Mouse (Mus musculus): ENCODE measurements around the gene Kxd1. TPM values are rescaled to one million over a fixed set of nuclear protein-coding genes. Genes with fewer than 3 reads are reported as not detected.

Gene Kxd1
- total RNA-seq, 2 experiments from 2014 or later, result 70.4 to 83.9 TPM

- Histone ChIP-seq H3K27ac (peak within 1 kb of the TSS; percentile 99), H3K4me3 (peak within 1 kb of the TSS; percentile 89)
- intact Hi-C loops (cut with DNase I), result loop anchor here (5.0 kb wide), 1 partner anchor 164 kb away; no protein-coding TSS in a partner anchor
- peak; percentile 95 for DNase-seq
- peak; percentile 90 for TF ChIP-seq CTCF (IDR thresholded peaks at IDR 0.05)
Observed at GRCm38 (mm10) chr8:70506328-70507026, 21.3 kb downstream of the Kxd1 start, which contains the start of gene Rex1bd. Rex1bd (minus strand) TSS chr8:70506752.

- Histone ChIP-seq H3K4me3 (peak overlapping the region; percentile 89), H3K27ac (peak overlapping the region; percentile 99)
- no peak for TF ChIP-seq CTCF (IDR thresholded peaks at IDR 0.05)
- intact Hi-C loops (cut with DNase I), result loop anchor here (1.0 to 5.0 kb wide), 2 partner anchors 123 to 164 kb away; no protein-coding TSS in a partner anchor
- peak; percentile 55 for DNase-seq
Observed at GRCm38 (mm10) chr8:70505698-70506327, 21.9 kb downstream of the Kxd1 start.

- intact Hi-C loops (cut with DNase I), result loop anchor here (1.0 to 5.0 kb wide), 2 partner anchors 122 to 163 kb away; no protein-coding TSS in a partner anchor
- TF ChIP-seq CTCF (IDR thresholded peaks at IDR 0.05), result peak; percentile 94; the same call in 1 of the 2 replicates
- H3K4me3 ChIP-seq, result peak overlapping the region; percentile 50
- peak; percentile 80 for DNase-seq
- H3K27ac ChIP-seq, result peak overlapping the region; percentile 79
Observed at GRCm38 (mm10) chr8:70504851-70505250, 22.9 kb downstream of the Kxd1 start.

GRCm38 (mm10) chr8:70504291-70504716, 23.5 kb downstream of the Kxd1 start:
- DNase-seq, result peak; percentile 89
- Histone ChIP-seq H3K4me3 (peak overlapping the region; percentile 50), H3K27ac (peak overlapping the region; percentile 79)
- no peak for TF ChIP-seq CTCF (IDR thresholded peaks at IDR 0.05)
- intact Hi-C loops (cut with DNase I), result no loop called here

- DNase-seq, result peak; percentile 83
- Histone ChIP-seq H3K27ac (no peak overlapping the region), H3K4me3 (peak overlapping the region; percentile 26; the same call in 1 of the 2 replicates)
- peak; percentile 82 for TF ChIP-seq CTCF (IDR thresholded peaks at IDR 0.05)
- intact Hi-C loops (cut with DNase I), result no loop called here
Observed at GRCm38 (mm10) chr8:70503062-70503750, 24.6 kb downstream of the Kxd1 start.

GRCm38 (mm10) chr8:70502540-70502939, 25.2 kb downstream of the Kxd1 start:
- intact Hi-C loops (cut with DNase I), result no loop called here
- no peak for TF ChIP-seq CTCF (IDR thresholded peaks at IDR 0.05)
- Histone ChIP-seq H3K4me3 (0 out of 2 replicates have a peak overlapping the region, but pooled peaks have one; percentile 13), H3K27ac (no peak overlapping the region)
- no peak for DNase-seq

GRCm38 (mm10) chr8:70501820-70502529, 25.8 kb downstream of the Kxd1 start:
- Histone ChIP-seq H3K27ac (no peak overlapping the region), H3K4me3 (no peak overlapping the region)
- peak; percentile 82 for DNase-seq
- TF ChIP-seq CTCF (IDR thresholded peaks at IDR 0.05), result no peak
- intact Hi-C loops (cut with DNase I), result no loop called here

GRCm38 (mm10) chr8:70500386-70501301, 27.1 kb downstream of the Kxd1 start:
- DNase-seq, result no peak
- Histone ChIP-seq H3K27ac (no peak overlapping the region), H3K4me3 (no peak overlapping the region)
- no peak for TF ChIP-seq CTCF (IDR thresholded peaks at IDR 0.05)
- intact Hi-C loops (cut with DNase I), result no loop called here

- H3K27ac ChIP-seq, result no peak overlapping the region
- no peak for TF ChIP-seq CTCF (IDR thresholded peaks at IDR 0.05)
- intact Hi-C loops (cut with DNase I), result no loop called here
- no peak for DNase-seq
- peak overlapping the region; percentile 6; the same call in 1 of the 2 replicates for H3K4me3 ChIP-seq
Observed at GRCm38 (mm10) chr8:70495771-70496062, 32.0 kb downstream of the Kxd1 start.

GRCm38 (mm10) chr8:70495001-70495770, 32.6 kb downstream of the Kxd1 start:
- no peak for TF ChIP-seq CTCF (IDR thresholded peaks at IDR 0.05)
- H3K27ac ChIP-seq, result no peak overlapping the region
- intact Hi-C loops (cut with DNase I), result no loop called here
- no peak for DNase-seq
- H3K4me3 ChIP-seq, result peak overlapping the region; percentile 6

Data from gastrocnemius, adult 2 months (tissue).